Comparison of ENCODE assay signal across 10 mouse cellular contexts in genomic region chr3:147062451-147062850, GRCm38 (mm10).
"Had no signal": no experiment of that assay in that cellular context is flagged by ENCODE, and none has a peak within 500 bp of the region (broad histone marks: within the 10 kb centered on the region; RNA-seq: fewer than 3 reads in every experiment).

No protein-coding gene starts in this region.

- DNase-seq: kidney, adult 9 months; kidney, postnatal 14 days; kidney, postnatal 4 days; left cerebral cortex, postnatal 4 days; liver, postnatal 0 days; lung, embryonic 14.5 days; retina, postnatal 1 day; right cerebral cortex, postnatal 25 days; spleen, adult 18-20 months; thymus, postnatal 25 days had no signal
